Mouse (Mus musculus) bone marrow macrophage, adult 2 months (primary cell): ENCODE results near the gene Cdyl.

Source experiments
- CTCF ChIP-seq: IDR thresholded peaks from 2 replicates; pipeline ENCODE4 v1.5.1; 2012; ENCODE audit warnings: low read depth, mild to moderate bottlenecking, low read length, moderate library complexity
- POLR2A ChIP-seq: IDR thresholded peaks from 2 replicates; pipeline ENCODE4 v1.6.1; 2012; ENCODE audit warnings: mild to moderate bottlenecking, low read depth, low read length, borderline replicate concordance

DNA sequence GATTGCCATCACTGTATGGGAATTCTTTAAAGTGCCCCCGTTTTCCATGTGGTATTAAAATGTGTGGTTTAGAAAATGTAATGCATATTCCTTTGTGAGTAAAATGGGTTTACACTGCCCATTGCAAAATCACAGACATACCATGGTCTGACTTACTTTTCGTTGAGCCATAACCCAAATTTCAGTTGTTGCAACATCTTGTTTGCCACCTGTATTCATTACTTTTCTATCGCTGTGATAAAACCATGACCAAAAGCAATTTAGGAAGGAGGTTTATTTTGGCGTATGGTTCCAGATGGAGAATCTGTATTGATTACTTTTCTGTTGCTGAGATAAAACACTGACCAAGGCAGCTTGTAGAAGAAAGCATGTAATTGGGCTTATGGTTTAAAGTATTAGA, 124.6 kb downstream of the Cdyl start:
- TF ChIP-seq CTCF (no peak), POLR2A (no peak)
